Mouse (Mus musculus) A20 (cell line): ENCODE measurements around the gene Gm4297.
"Not testable (repeated sequence)": the region's sequence is repeated elsewhere in the genome, so short reads cannot be mapped to it uniquely, and the experiment has no call there.

Experiments used
- DNase-seq: peaks from one replicate; pipeline ENCODE4 v3.0.0-alpha.2; 2011; ENCODE audit warnings: low read depth, low spot score

Gene Gm4297

DNA sequence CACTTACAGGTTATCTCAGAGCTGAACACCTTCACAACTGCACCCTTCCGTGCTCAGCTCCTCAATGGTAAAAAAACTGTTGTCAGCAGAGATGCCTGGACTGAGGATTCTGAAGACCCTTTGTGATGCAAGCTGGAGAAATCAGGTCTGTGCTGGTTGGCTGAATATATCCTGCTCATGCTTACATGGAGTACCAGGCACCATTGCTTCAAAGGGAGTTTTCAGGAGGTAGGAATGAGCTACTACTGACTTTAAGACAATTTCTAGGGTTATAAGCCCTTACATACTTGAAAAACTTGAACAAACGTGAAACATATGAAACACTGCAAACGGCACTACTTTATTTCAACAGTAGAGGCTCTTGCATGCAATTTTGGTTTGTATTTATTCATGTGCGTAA lies at the start of gene Gm4297:
Gene Gm4297, minus strand, starts transcription at position 101 of the 400 bp plus-strand sequence.
- not testable (repeated sequence) for DNase-seq
